Comparison of ENCODE assay signal across 8 mouse cellular contexts in genomic region chr8:109692443-109693145, GRCm38 (mm10). TPM values are rescaled to one million over a fixed set of nuclear protein-coding genes. Genes with fewer than 3 reads are reported as not detected.
DNase-seq lines count a peak whose midpoint lies in the region; ATAC-seq lines count a peak whose summit lies in the region.

No protein-coding gene starts in this region.

- peaks cover 24% of the 10 kb centered on the region for H3K4me1 ChIP-seq in kidney, embryonic 15.5 days
- no peaks in the 10 kb centered on the region; the same call in none of the 2 replicates for H3K4me1 ChIP-seq in embryonic facial prominence, embryonic 11.5 days (ENCODE audit: control insufficient read depth, insufficient read depth, low read length)
- peaks cover 13% of the 10 kb centered on the region for H3K4me1 ChIP-seq in intestine, embryonic 14.5 days (replicated peaks; ENCODE audit: control insufficient read depth, insufficient read depth, low read length)
- peaks cover 17% of the 10 kb centered on the region for H3K4me1 ChIP-seq in midbrain, embryonic 11.5 days (ENCODE audit: control insufficient read depth, insufficient read depth, low read length)

- peak overlapping the region; percentile 83 for H3K9ac ChIP-seq in kidney, embryonic 15.5 days
- peak overlapping the region; percentile 88 for H3K9ac ChIP-seq in embryonic facial prominence, embryonic 11.5 days (replicated peaks; ENCODE audit: low read length)
- peak overlapping the region; percentile 87 for H3K9ac ChIP-seq in intestine, embryonic 14.5 days (ENCODE audit: low read length)
- peak overlapping the region; percentile 95 for H3K9ac ChIP-seq in midbrain, embryonic 11.5 days (ENCODE audit: low read length)

- H3K27me3 ChIP-seq in kidney, embryonic 15.5 days, result no peaks in the 10 kb centered on the region
- H3K27me3 ChIP-seq in embryonic facial prominence, embryonic 11.5 days (ENCODE audit: control insufficient read depth, insufficient read depth, low read length), result no peaks in the 10 kb centered on the region
- H3K27me3 ChIP-seq in intestine, embryonic 14.5 days (replicated peaks; ENCODE audit: control insufficient read depth, insufficient read depth, low read length), result no peaks in the 10 kb centered on the region
- no peaks in the 10 kb centered on the region for H3K27me3 ChIP-seq in midbrain, embryonic 11.5 days (ENCODE audit: control insufficient read depth, insufficient read depth, low read length)

- H3K4me3 ChIP-seq in kidney, embryonic 15.5 days (replicated peaks), result peak overlapping the region; percentile 98
- H3K4me3 ChIP-seq in embryonic facial prominence, embryonic 11.5 days (ENCODE audit: low read depth, low read length), result peak overlapping the region; percentile 77
- peak overlapping the region; percentile 81 for H3K4me3 ChIP-seq in intestine, embryonic 14.5 days (ENCODE audit: low read depth, low read length)
- peak overlapping the region; percentile 99 for H3K4me3 ChIP-seq in midbrain, embryonic 11.5 days (ENCODE audit: low read depth, low read length)

- no peaks in the 10 kb centered on the region for H3K9me3 ChIP-seq in kidney, embryonic 15.5 days (replicated peaks)
- H3K9me3 ChIP-seq in embryonic facial prominence, embryonic 11.5 days (replicated peaks; ENCODE audit: control insufficient read depth, low read length), result no peaks in the 10 kb centered on the region
- no peaks in the 10 kb centered on the region for H3K9me3 ChIP-seq in intestine, embryonic 14.5 days (ENCODE audit: control insufficient read depth, low read length)
- no peaks in the 10 kb centered on the region for H3K9me3 ChIP-seq in midbrain, embryonic 11.5 days (ENCODE audit: control insufficient read depth, low read length)

- ATAC-seq in kidney, embryonic 15.5 days (replicated peaks; ENCODE audit: low FRiP score), result peak; percentile 82
- peak; percentile 81 for ATAC-seq in embryonic facial prominence, embryonic 11.5 days (replicated peaks; ENCODE audit: insufficient number of reproducible peaks, low FRiP score, low TSS enrichment, low read depth)
- peak; percentile 80 for ATAC-seq in intestine, embryonic 14.5 days (replicated peaks; ENCODE audit: low FRiP score, low TSS enrichment, low read depth)
- ATAC-seq in midbrain, embryonic 11.5 days (ENCODE audit: low FRiP score), result peak; percentile 78

- H3K36me3 ChIP-seq in kidney, embryonic 15.5 days, result peaks cover 5% of the 10 kb centered on the region; the same call in 1 of the 2 replicates
- H3K36me3 ChIP-seq in embryonic facial prominence, embryonic 11.5 days (replicated peaks; ENCODE audit: control insufficient read depth, insufficient read depth, low read depth, low read length), result no peaks in the 10 kb centered on the region
- no peaks in the 10 kb centered on the region for H3K36me3 ChIP-seq in intestine, embryonic 14.5 days (ENCODE audit: control insufficient read depth, insufficient read depth, low read length)
- H3K36me3 ChIP-seq in midbrain, embryonic 11.5 days (ENCODE audit: control insufficient read depth, insufficient read depth, low read length), result no peaks in the 10 kb centered on the region

- no peak for DNase-seq in kidney, adult 18-20 months
- peak; percentile 71 for DNase-seq in MN1 (ENCODE audit: low spot score)
- DNase-seq in embryonic facial prominence, embryonic 11.5 days (ENCODE audit: low spot score), result peak; percentile 45
- DNase-seq in intestine, embryonic 14.5 days (ENCODE audit: low spot score), result no peak
- DNase-seq in midbrain, embryonic 11.5 days (ENCODE audit: low spot score, missing footprints), result no peak
- no peak for DNase-seq in thymus, postnatal 10 days (ENCODE audit: low spot score in 2 of 2)
- DNase-seq in left cerebral cortex, adult 8-10 months (ENCODE audit: low spot score in 2 of 2), result no peak

- peak overlapping the region; percentile 80 for H3K4me2 ChIP-seq in kidney, embryonic 15.5 days
- peak overlapping the region; percentile 50 for H3K4me2 ChIP-seq in embryonic facial prominence, embryonic 11.5 days (ENCODE audit: low read depth, low read length)
- H3K4me2 ChIP-seq in intestine, embryonic 14.5 days (ENCODE audit: low read length), result peak overlapping the region; percentile 92
- H3K4me2 ChIP-seq in midbrain, embryonic 11.5 days, result peak overlapping the region; percentile 85

- H3K27ac ChIP-seq in kidney, embryonic 15.5 days, result peak overlapping the region; percentile 86
- peak overlapping the region; percentile 66 for H3K27ac ChIP-seq in embryonic facial prominence, embryonic 11.5 days (replicated peaks; ENCODE audit: low read depth, low read length)
- peak overlapping the region; percentile 78 for H3K27ac ChIP-seq in intestine, embryonic 14.5 days (ENCODE audit: low read depth)
- H3K27ac ChIP-seq in midbrain, embryonic 11.5 days (ENCODE audit: low read depth, low read length), result peak overlapping the region; percentile 40

- WGBS in kidney, embryonic 15.5 days, result under 1% methylated on average over 38 of the region's 38 CpGs
- WGBS in embryonic facial prominence, embryonic 11.5 days, result 1% methylated on average over 37 of the region's 38 CpGs
- WGBS in intestine, embryonic 14.5 days, result under 1% methylated on average over 38 of the region's 38 CpGs
- under 1% methylated on average over 38 of the region's 38 CpGs for WGBS in midbrain, embryonic 11.5 days

RNA-seq across cellular contexts. Expression of gene Ist1, which starts 0.5 kb away (rescaled TPM):
- polyA plus RNA-seq in kidney, embryonic 15.5 days (2015; fragmentation: Nextera tagmentation; extraction: Ambion mirVana), result 136 and 141 TPM in 2 replicates
- polyA plus RNA-seq in embryonic facial prominence, embryonic 11.5 days (2014; fragmentation: Nextera tagmentation; extraction: Ambion mirVana), result 180 and 186 TPM in 2 replicates
- polyA plus RNA-seq in intestine, embryonic 14.5 days (2014; fragmentation: Nextera tagmentation; extraction: Ambion mirVana), result 140 and 152 TPM in 2 replicates
- polyA plus RNA-seq in midbrain, embryonic 11.5 days (2014; fragmentation: Nextera tagmentation; extraction: Ambion mirVana), result 182 and 187 TPM in 2 replicates
- 10 to 100 TPM; 71.8 to 75.1 (median 72.0) TPM for total RNA-seq in left cerebral cortex, adult 8-10 months (2022)

RNA-seq across cellular contexts. Expression of gene Zfp821, which starts 12.8 kb away (rescaled TPM):
- polyA plus RNA-seq in kidney, embryonic 15.5 days (2015; fragmentation: Nextera tagmentation; extraction: Ambion mirVana), result 28.1 and 31.6 TPM in 2 replicates
- 46.3 and 47.1 TPM in 2 replicates for polyA plus RNA-seq in embryonic facial prominence, embryonic 11.5 days (2014; fragmentation: Nextera tagmentation; extraction: Ambion mirVana)
- 26.3 and 27.7 TPM in 2 replicates for polyA plus RNA-seq in intestine, embryonic 14.5 days (2014; fragmentation: Nextera tagmentation; extraction: Ambion mirVana)
- 50.9 and 52.4 TPM in 2 replicates for polyA plus RNA-seq in midbrain, embryonic 11.5 days (2014; fragmentation: Nextera tagmentation; extraction: Ambion mirVana)
- 10 to 100 TPM; 38.5 to 41.9 (median 39.0) TPM for total RNA-seq in left cerebral cortex, adult 8-10 months (2022)

RNA-seq across cellular contexts. Expression of gene Atxn1l, which starts 44.9 kb away (rescaled TPM):
- 7.3 and 7.9 TPM in 2 replicates for polyA plus RNA-seq in kidney, embryonic 15.5 days (2015; fragmentation: Nextera tagmentation; extraction: Ambion mirVana)
- 6.0 and 6.5 TPM in 2 replicates for polyA plus RNA-seq in embryonic facial prominence, embryonic 11.5 days (2014; fragmentation: Nextera tagmentation; extraction: Ambion mirVana)
- 6.1 and 7.1 TPM in 2 replicates for polyA plus RNA-seq in intestine, embryonic 14.5 days (2014; fragmentation: Nextera tagmentation; extraction: Ambion mirVana)
- 4.9 and 5.4 TPM in 2 replicates for polyA plus RNA-seq in midbrain, embryonic 11.5 days (2014; fragmentation: Nextera tagmentation; extraction: Ambion mirVana)
- total RNA-seq in left cerebral cortex, adult 8-10 months (2022), result 10 to 100 TPM; 39.5 to 50.7 (median 43.0) TPM

Comparison
In these comparisons a context has a peak if more than half of its experiments do, and no peak if none do; other contexts are left out.
1. DNase-seq: peak in MN1 (single experiment) and embryonic facial prominence, embryonic 11.5 days (single experiment); none in kidney, adult 18-20 months (single experiment), intestine, embryonic 14.5 days (single experiment), midbrain, embryonic 11.5 days (single experiment), thymus, postnatal 10 days (0 of 2) and left cerebral cortex, adult 8-10 months (0 of 2).
2. Peak in every context shown above with its lines, with median percentiles within 50 percentile points of each other: ATAC-seq, H3K27ac ChIP-seq, H3K4me2 ChIP-seq, H3K4me3 ChIP-seq and H3K9ac ChIP-seq.